In genomic region chr15:25120441-25120840, GRCm38 (mm10) we compare ENCODE assay signal across 15 mouse cellular contexts.
DNase-seq lines count a peak whose midpoint lies in the region; ATAC-seq lines count a peak whose summit lies in the region.
"Had no signal": no experiment of that assay in that cellular context is flagged by ENCODE, and none has a peak within 500 bp of the region (broad histone marks: within the 10 kb centered on the region; RNA-seq: fewer than 3 reads in every experiment).

No protein-coding gene starts in this region.

- no peaks in the 10 kb centered on the region for H3K27me3 ChIP-seq in midbrain, embryonic 14.5 days (ENCODE audit: control insufficient read depth, insufficient read depth, low read length)
- H3K27me3 ChIP-seq in midbrain, embryonic 15.5 days (replicated peaks) = no peaks in the 10 kb centered on the region
- no peaks in the 10 kb centered on the region for H3K27me3 ChIP-seq in embryonic facial prominence, embryonic 14.5 days (replicated peaks; ENCODE audit: control insufficient read depth, insufficient read depth, low read length)

- no peak for ATAC-seq in midbrain, embryonic 14.5 days (ENCODE audit: low FRiP score, low TSS enrichment)
- ATAC-seq in midbrain, embryonic 15.5 days (replicated peaks) = no peak
- 0 out of 2 replicates have a peak, but pooled peaks have one; percentile 55 for ATAC-seq in embryonic facial prominence, embryonic 14.5 days (ENCODE audit: low read depth)

- 53% methylated on average over 4 of the region's 4 CpGs for WGBS in midbrain, embryonic 14.5 days
- WGBS in midbrain, embryonic 15.5 days = 49% methylated on average over 4 of the region's 4 CpGs
- WGBS in embryonic facial prominence, embryonic 14.5 days = 36% methylated on average over 4 of the region's 4 CpGs

- no peak overlapping the region for H3K9ac ChIP-seq in midbrain, embryonic 14.5 days (replicated peaks; ENCODE audit: low read length)
- H3K9ac ChIP-seq in midbrain, embryonic 15.5 days = no peak overlapping the region
- H3K9ac ChIP-seq in embryonic facial prominence, embryonic 14.5 days (ENCODE audit: low read depth, low read length) = no peak overlapping the region

- H3K4me2 ChIP-seq in midbrain, embryonic 14.5 days (ENCODE audit: low read length) = no peak overlapping the region
- H3K4me2 ChIP-seq in midbrain, embryonic 15.5 days = no peak overlapping the region
- no peak overlapping the region for H3K4me2 ChIP-seq in embryonic facial prominence, embryonic 14.5 days (ENCODE audit: low read depth, low read length)
- H3K4me2 ChIP-seq: liver, embryonic 11.5 days had no signal

- no peaks in the 10 kb centered on the region for H3K9me3 ChIP-seq in midbrain, embryonic 14.5 days (ENCODE audit: control insufficient read depth, low read length)
- no peaks in the 10 kb centered on the region for H3K9me3 ChIP-seq in midbrain, embryonic 15.5 days
- no peaks in the 10 kb centered on the region for H3K9me3 ChIP-seq in embryonic facial prominence, embryonic 14.5 days (ENCODE audit: control insufficient read depth, low read length)

- H3K4me3 ChIP-seq in midbrain, embryonic 14.5 days (replicated peaks; ENCODE audit: low read depth, low read length) = no peak overlapping the region
- H3K4me3 ChIP-seq in midbrain, embryonic 15.5 days = no peak overlapping the region
- no peak overlapping the region for H3K4me3 ChIP-seq in embryonic facial prominence, embryonic 14.5 days (ENCODE audit: low read depth, low read length)
- H3K4me3 ChIP-seq: erythroblast, embryonic 14.5 days; left cerebral cortex, adult 2 months had no signal

- H3K27ac ChIP-seq in midbrain, embryonic 14.5 days (replicated peaks; ENCODE audit: low read depth, low read length) = no peak overlapping the region
- no peak overlapping the region for H3K27ac ChIP-seq in midbrain, embryonic 15.5 days
- no peak overlapping the region for H3K27ac ChIP-seq in embryonic facial prominence, embryonic 14.5 days (replicated peaks; ENCODE audit: low read depth, low read length)
- H3K27ac ChIP-seq: left cerebral cortex, adult 2 months; stomach, postnatal 0 days had no signal

- H3K36me3 ChIP-seq in midbrain, embryonic 14.5 days (ENCODE audit: control insufficient read depth, insufficient read depth, low read length) = no peaks in the 10 kb centered on the region
- H3K36me3 ChIP-seq in midbrain, embryonic 15.5 days (replicated peaks) = no peaks in the 10 kb centered on the region
- H3K36me3 ChIP-seq in embryonic facial prominence, embryonic 14.5 days (ENCODE audit: control insufficient read depth, insufficient read depth, low read length) = no peaks in the 10 kb centered on the region

- peak; percentile 26 to 64 for DNase-seq in frontal cortex, adult 2 months (ENCODE audit: extremely low spot score in 1 of 2, low spot score in 1 of 2)
- no peak for DNase-seq in frontal cortex, postnatal 25 days (ENCODE audit: low spot score in 2 of 2)
- peak; percentile 9 for DNase-seq in midbrain, embryonic 14.5 days
- peak; percentile 11 for DNase-seq in embryonic facial prominence, embryonic 14.5 days (ENCODE audit: low spot score)
- peak; percentile 73 for DNase-seq in left cerebral cortex, postnatal 4 days
- no peak for DNase-seq in lung, adult 18-20 months
- no peak for DNase-seq in adrenal gland, adult 2 months
- DNase-seq: cerebellum, adult 9-11 months; kidney, adult 9 months; lung, postnatal 14 days had no signal

- intact Hi-C loops in left cerebral cortex, postnatal 4 days (cut with DNase I) = no loop called here

- H3K4me1 ChIP-seq in midbrain, embryonic 14.5 days (ENCODE audit: control insufficient read depth, insufficient read depth, low read length) = no peaks in the 10 kb centered on the region
- H3K4me1 ChIP-seq in midbrain, embryonic 15.5 days = peaks cover 3% of the 10 kb centered on the region; the same call in 1 of the 2 replicates
- no peaks in the 10 kb centered on the region for H3K4me1 ChIP-seq in embryonic facial prominence, embryonic 14.5 days (ENCODE audit: control insufficient read depth, insufficient read depth, low read length)

Comparison
In these comparisons a context has a peak if more than half of its experiments do, and no peak if none do; other contexts are left out.
1. DNase-seq: peak in frontal cortex, adult 2 months (2 of 2), midbrain, embryonic 14.5 days (single experiment), embryonic facial prominence, embryonic 14.5 days (single experiment) and left cerebral cortex, postnatal 4 days (single experiment); none in frontal cortex, postnatal 25 days (0 of 2), lung, adult 18-20 months (0 of 2) and adrenal gland, adult 2 months (single experiment).